Mouse (Mus musculus): ENCODE measurements around the gene Ociad1. TPM values are rescaled to one million over a fixed set of nuclear protein-coding genes. Genes with fewer than 3 reads are reported as not detected.

The Ociad1 gene
- polyA plus RNA-seq, 1 experiment from 2014 or later: 374 TPM

GRCm38 (mm10) chr5:73295916-73296315 lies 3.3 kb downstream of the Ociad1 start:
- Histone ChIP-seq H3K4me3 (ENCODE audit: low read depth, low read length) (no peak overlapping the region), H3K27ac (ENCODE audit: low read length) (no peak overlapping the region), H3K4me2 (ENCODE audit: low read length) (no peak overlapping the region), H3K9ac (ENCODE audit: low read depth, low read length) (no peak overlapping the region), H3K36me3 (ENCODE audit: control insufficient read depth, insufficient read depth, low read length) (peaks cover 14% of the 10 kb centered on the region; the same call in 1 of the 2 replicates), H3K27me3 (ENCODE audit: control insufficient read depth, insufficient read depth, low read depth, low read length) (no peaks in the 10 kb centered on the region), H3K9me3 (replicated peaks; ENCODE audit: control insufficient read depth, low read length, poor library complexity, severe bottlenecking) (no peaks in the 10 kb centered on the region), H3K4me1 (ENCODE audit: control insufficient read depth, insufficient read depth, low read length) (peaks cover 24% of the 10 kb centered on the region)
- 77% methylated on average over 4 of the region's 4 CpGs for WGBS
- no peak for ATAC-seq

DNA sequence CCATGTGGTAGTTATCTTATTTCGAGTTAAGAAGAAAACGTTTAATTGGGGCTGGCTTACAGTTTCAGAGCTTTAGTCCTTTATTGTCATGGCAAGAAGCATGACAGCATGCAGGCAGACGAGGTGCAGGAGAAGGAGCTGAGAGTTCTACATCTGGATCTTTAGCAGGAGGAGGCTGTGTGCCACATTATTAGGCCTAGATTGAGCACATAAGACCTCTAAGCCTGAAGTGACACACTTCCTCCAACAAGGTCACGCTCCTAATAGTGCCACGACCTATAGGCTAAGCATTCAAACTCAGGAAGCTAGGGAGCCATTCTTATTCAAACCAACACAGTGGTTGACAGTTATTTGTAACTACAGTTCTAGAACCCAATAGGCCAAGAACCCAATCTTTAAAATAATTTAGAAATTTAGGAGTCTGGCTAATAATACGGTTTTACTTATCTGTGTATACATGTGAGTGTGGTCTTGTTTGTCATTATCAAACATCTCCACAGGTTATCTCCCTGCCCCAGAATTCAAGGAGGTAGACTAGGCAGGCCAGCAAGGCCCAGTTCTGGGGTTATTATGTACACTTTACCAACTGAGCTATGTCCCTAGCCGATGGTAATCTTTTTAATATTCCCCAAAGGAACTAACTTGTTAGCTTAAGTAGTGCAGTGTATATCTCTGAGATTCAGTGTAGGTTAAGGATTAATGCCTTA lies 9.2 kb downstream of the Ociad1 start:
- WGBS: 91% methylated on average over 7 of the region's 7 CpGs
- H3K4me2 ChIP-seq (ENCODE audit: low read length): no peak overlapping the region
- no peak for ATAC-seq
- H3K27ac ChIP-seq (ENCODE audit: low read length): no peak overlapping the region
- no peak overlapping the region for H3K9ac ChIP-seq (ENCODE audit: low read depth, low read length)
- no peaks in the 10 kb centered on the region for H3K9me3 ChIP-seq (replicated peaks; ENCODE audit: control insufficient read depth, low read length, poor library complexity, severe bottlenecking)
- H3K27me3 ChIP-seq (ENCODE audit: control insufficient read depth, insufficient read depth, low read depth, low read length): no peaks in the 10 kb centered on the region
- H3K36me3 ChIP-seq (ENCODE audit: control insufficient read depth, insufficient read depth, low read length): peaks cover 30% of the 10 kb centered on the region
- H3K4me3 ChIP-seq (ENCODE audit: low read depth, low read length): no peak overlapping the region
- H3K4me1 ChIP-seq (ENCODE audit: control insufficient read depth, insufficient read depth, low read length): peaks cover 4% of the 10 kb centered on the region; the same call in 1 of the 2 replicates

DNA sequence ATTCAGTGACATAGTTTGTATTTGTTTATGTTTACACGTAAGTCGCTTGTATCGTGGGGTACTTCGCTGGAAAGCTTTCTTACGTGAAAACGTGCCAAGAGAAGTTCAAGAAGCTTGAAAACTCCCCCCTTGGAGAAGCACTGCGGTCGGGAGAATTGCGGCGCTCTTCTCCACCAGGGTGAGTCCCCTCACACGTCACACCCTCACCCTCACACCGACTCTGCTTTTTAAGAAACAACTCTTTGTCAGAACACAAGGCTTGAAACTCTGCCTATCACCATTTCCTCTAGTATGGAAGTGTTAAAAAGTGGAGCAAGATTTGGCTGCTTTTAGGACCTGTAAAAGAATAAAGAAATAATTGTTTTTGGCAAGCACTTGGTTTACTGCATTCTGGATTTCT lies 11.9 kb downstream of the Ociad1 start:
- no peak overlapping the region for H3K4me2 ChIP-seq (ENCODE audit: low read length)
- no peaks in the 10 kb centered on the region for H3K9me3 ChIP-seq (replicated peaks; ENCODE audit: control insufficient read depth, low read length, poor library complexity, severe bottlenecking)
- H3K36me3 ChIP-seq (ENCODE audit: control insufficient read depth, insufficient read depth, low read length): peaks cover 39% of the 10 kb centered on the region
- no peak overlapping the region for H3K4me3 ChIP-seq (ENCODE audit: low read depth, low read length)
- no peaks in the 10 kb centered on the region for H3K27me3 ChIP-seq (ENCODE audit: control insufficient read depth, insufficient read depth, low read depth, low read length)
- WGBS: 91% methylated on average over 12 of the region's 12 CpGs
- no peak overlapping the region for H3K9ac ChIP-seq (ENCODE audit: low read depth, low read length)
- H3K4me1 ChIP-seq (ENCODE audit: control insufficient read depth, insufficient read depth, low read length): no peaks in the 10 kb centered on the region
- H3K27ac ChIP-seq (ENCODE audit: low read length): no peak overlapping the region
- ATAC-seq: no peak

DNA sequence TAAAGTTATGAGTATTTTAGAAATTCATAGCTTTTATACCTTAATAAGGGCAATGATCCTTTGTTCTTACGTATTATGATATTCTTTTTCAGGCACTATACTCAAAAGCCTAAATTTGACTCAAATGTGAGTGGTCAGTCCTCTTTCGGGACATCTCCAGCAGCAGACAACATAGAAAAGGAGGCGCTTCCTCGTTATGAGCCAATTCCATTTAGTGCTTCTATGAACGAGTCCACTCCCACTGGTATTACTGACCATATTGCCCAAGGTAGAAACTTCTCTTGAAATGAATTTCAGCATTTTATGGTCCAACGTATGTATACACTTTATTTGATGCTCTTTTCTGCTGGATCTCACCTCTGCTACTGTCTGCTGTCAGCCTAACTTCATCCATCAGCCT lies 13.9 kb downstream of the Ociad1 start:
- ATAC-seq: no peak
- peaks cover 38% of the 10 kb centered on the region for H3K36me3 ChIP-seq (ENCODE audit: control insufficient read depth, insufficient read depth, low read length)
- H3K4me2 ChIP-seq (ENCODE audit: low read length): no peak overlapping the region
- no peaks in the 10 kb centered on the region for H3K4me1 ChIP-seq (ENCODE audit: control insufficient read depth, insufficient read depth, low read length)
- H3K4me3 ChIP-seq (ENCODE audit: low read depth, low read length): no peak overlapping the region
- no peak overlapping the region for H3K9ac ChIP-seq (ENCODE audit: low read depth, low read length)
- no peak overlapping the region for H3K27ac ChIP-seq (ENCODE audit: low read length)
- H3K9me3 ChIP-seq (replicated peaks; ENCODE audit: control insufficient read depth, low read length, poor library complexity, severe bottlenecking): no peaks in the 10 kb centered on the region
- no peaks in the 10 kb centered on the region for H3K27me3 ChIP-seq (ENCODE audit: control insufficient read depth, insufficient read depth, low read depth, low read length)
- WGBS: 93% methylated on average over 6 of the region's 6 CpGs

- Histone ChIP-seq H3K4me1 (ENCODE audit: control insufficient read depth, insufficient read depth, low read length) (no peaks in the 10 kb centered on the region), H3K36me3 (ENCODE audit: control insufficient read depth, insufficient read depth, low read length) (peaks cover 35% of the 10 kb centered on the region)
These were observed 14.7 kb downstream of the Ociad1 start for GRCm38 (mm10) chr5:73307297-73307696.

DNA sequence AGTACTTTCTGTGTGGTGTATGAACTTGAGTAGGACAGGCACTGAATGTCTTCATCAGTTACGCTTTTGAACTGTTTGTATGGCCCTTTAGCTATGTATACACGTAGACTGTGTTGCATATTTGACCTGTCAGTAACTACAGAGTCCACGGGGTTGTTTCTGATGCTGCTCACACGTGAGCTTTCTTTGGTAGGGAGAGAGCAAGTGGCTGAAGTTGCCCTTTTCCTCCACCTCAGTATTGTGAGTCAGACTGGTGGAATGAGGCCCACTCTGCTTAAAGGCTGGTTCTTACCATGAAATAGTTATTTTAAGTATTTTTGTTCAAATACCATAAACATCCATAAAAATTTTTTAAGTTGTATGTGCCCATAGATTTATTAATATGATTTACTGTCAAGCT lies 16.9 kb downstream of the Ociad1 start:
- Histone ChIP-seq H3K27me3 (ENCODE audit: control insufficient read depth, insufficient read depth, low read depth, low read length) (no peaks in the 10 kb centered on the region), H3K4me3 (ENCODE audit: low read depth, low read length) (no peak overlapping the region), H3K36me3 (ENCODE audit: control insufficient read depth, insufficient read depth, low read length) (peaks cover 43% of the 10 kb centered on the region), H3K27ac (ENCODE audit: low read length) (no peak overlapping the region), H3K9me3 (replicated peaks; ENCODE audit: control insufficient read depth, low read length, poor library complexity, severe bottlenecking) (no peaks in the 10 kb centered on the region), H3K9ac (ENCODE audit: low read depth, low read length) (no peak overlapping the region), H3K4me2 (ENCODE audit: low read length) (no peak overlapping the region), H3K4me1 (ENCODE audit: control insufficient read depth, insufficient read depth, low read length) (no peaks in the 10 kb centered on the region)
- WGBS: 84% methylated on average over 4 of the region's 4 CpGs
- ATAC-seq: no peak

More at GRCm38 (mm10) chr5:73307297-73307696, 14.7 kb downstream of the Ociad1 start:
- 94% methylated on average over 3 of the region's 3 CpGs for WGBS
- H3K27ac ChIP-seq (ENCODE audit: low read length): no peak overlapping the region
- H3K4me3 ChIP-seq (ENCODE audit: low read depth, low read length): no peak overlapping the region
- no peak overlapping the region for H3K4me2 ChIP-seq (ENCODE audit: low read length)
- no peaks in the 10 kb centered on the region for H3K9me3 ChIP-seq (replicated peaks; ENCODE audit: control insufficient read depth, low read length, poor library complexity, severe bottlenecking)
- no peak for ATAC-seq
- H3K9ac ChIP-seq (ENCODE audit: low read depth, low read length): no peak overlapping the region
- no peaks in the 10 kb centered on the region for H3K27me3 ChIP-seq (ENCODE audit: control insufficient read depth, insufficient read depth, low read depth, low read length)

DNA sequence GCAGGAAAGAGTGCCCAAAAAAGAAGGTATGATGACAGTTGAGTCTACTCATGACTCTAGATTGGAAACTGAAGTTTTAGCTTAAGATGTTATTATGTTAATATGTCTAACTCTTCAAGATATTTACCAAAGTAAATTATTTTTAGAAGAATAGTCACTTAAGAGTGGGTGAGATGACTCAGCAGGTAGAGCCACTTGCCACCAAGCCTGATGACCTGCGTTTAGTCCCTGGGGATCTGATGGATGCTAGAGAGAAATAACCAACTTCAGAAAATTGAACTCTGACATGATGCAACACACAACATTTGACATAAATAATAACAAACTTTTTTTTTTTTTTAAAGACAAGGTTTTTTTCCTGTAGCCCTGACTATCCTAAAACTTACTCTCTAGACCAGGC lies 17.8 kb downstream of the Ociad1 start:
- ATAC-seq: no peak
- no peak overlapping the region for H3K4me2 ChIP-seq (ENCODE audit: low read length)
- H3K9ac ChIP-seq (ENCODE audit: low read depth, low read length): no peak overlapping the region
- WGBS: 97% methylated on average over 1 of the region's 1 CpGs
- no peak overlapping the region for H3K27ac ChIP-seq (ENCODE audit: low read length)
- no peak overlapping the region for H3K4me3 ChIP-seq (ENCODE audit: low read depth, low read length)
- H3K9me3 ChIP-seq (replicated peaks; ENCODE audit: control insufficient read depth, low read length, poor library complexity, severe bottlenecking): no peaks in the 10 kb centered on the region
- H3K27me3 ChIP-seq (ENCODE audit: control insufficient read depth, insufficient read depth, low read depth, low read length): no peaks in the 10 kb centered on the region
- peaks cover 43% of the 10 kb centered on the region for H3K36me3 ChIP-seq (ENCODE audit: control insufficient read depth, insufficient read depth, low read length)
- no peaks in the 10 kb centered on the region for H3K4me1 ChIP-seq (ENCODE audit: control insufficient read depth, insufficient read depth, low read length)

- no peak overlapping the region for H3K4me3 ChIP-seq (ENCODE audit: low read depth, low read length)
- H3K36me3 ChIP-seq (ENCODE audit: control insufficient read depth, insufficient read depth, low read length): peaks cover 48% of the 10 kb centered on the region
- H3K27me3 ChIP-seq (ENCODE audit: control insufficient read depth, insufficient read depth, low read depth, low read length): no peaks in the 10 kb centered on the region
- H3K9ac ChIP-seq (ENCODE audit: low read depth, low read length): no peak overlapping the region
- no peak for ATAC-seq
- H3K27ac ChIP-seq (ENCODE audit: low read length): no peak overlapping the region
- WGBS: 92% methylated on average over 5 of the region's 5 CpGs
- H3K4me1 ChIP-seq (ENCODE audit: control insufficient read depth, insufficient read depth, low read length): no peaks in the 10 kb centered on the region
- H3K4me2 ChIP-seq (ENCODE audit: low read length): no peak overlapping the region
- H3K9me3 ChIP-seq (replicated peaks; ENCODE audit: control insufficient read depth, low read length, poor library complexity, severe bottlenecking): no peaks in the 10 kb centered on the region
These were observed 18.9 kb downstream of the Ociad1 start for GRCm38 (mm10) chr5:73311458-73311857.

DNA sequence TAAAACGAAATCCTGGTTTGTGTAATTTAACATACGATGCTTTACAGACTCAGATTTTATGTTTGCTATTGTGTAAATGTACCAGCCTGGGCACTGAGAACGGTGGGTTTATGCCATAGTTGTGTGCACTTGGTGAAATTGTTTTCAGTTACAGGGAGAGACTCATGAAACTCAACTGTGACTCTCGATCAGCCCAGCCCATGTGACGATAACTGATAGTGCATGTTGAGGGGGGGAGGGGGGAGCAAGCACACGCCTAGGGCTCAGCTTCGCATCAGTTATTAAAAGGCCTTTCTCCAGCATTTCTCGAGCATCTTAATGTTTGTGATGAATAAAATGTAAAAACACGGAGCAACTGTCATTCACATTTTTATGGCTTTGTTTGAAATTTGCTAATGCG lies 21.0 kb downstream of the Ociad1 start:
- Histone ChIP-seq H3K4me3 (ENCODE audit: low read depth, low read length) (no peak overlapping the region), H3K4me1 (ENCODE audit: control insufficient read depth, insufficient read depth, low read length) (no peaks in the 10 kb centered on the region), H3K9me3 (replicated peaks; ENCODE audit: control insufficient read depth, low read length, poor library complexity, severe bottlenecking) (no peaks in the 10 kb centered on the region), H3K9ac (ENCODE audit: low read depth, low read length) (no peak overlapping the region), H3K27ac (ENCODE audit: low read length) (no peak overlapping the region), H3K4me2 (ENCODE audit: low read length) (no peak overlapping the region), H3K36me3 (ENCODE audit: control insufficient read depth, insufficient read depth, low read length) (peaks cover 36% of the 10 kb centered on the region), H3K27me3 (ENCODE audit: control insufficient read depth, insufficient read depth, low read depth, low read length) (no peaks in the 10 kb centered on the region)
- 90% methylated on average over 10 of the region's 10 CpGs for WGBS
- ATAC-seq: no peak
